Mouse (Mus musculus) limb, embryonic 11.5 days (tissue): ENCODE measurements around the gene Tlr13. TPM values are rescaled to one million over a fixed set of nuclear protein-coding genes. Genes with fewer than 3 reads are reported as not detected.

ENCODE experiments used
- ATAC-seq: fragments of 200-750 bp; cut with Nextera tagmentation; 2 replicates; pipeline ENCODE4 v1.8.0; 2017; ENCODE audit warnings: low read depth; ENCODE audit not compliant: insufficient number of reproducible peaks, low FRiP score, low TSS enrichment
- DNase-seq: peaks from one replicate; pipeline ENCODE4 v3.0.0-alpha.2; 2015; ENCODE audit warnings: low spot score
- H3K27ac ChIP-seq: fragments of 300-500 bp; sonication (generic); replicated peaks from 2 replicates; pipeline ENCODE4 v1.5.1; 2014; ENCODE audit warnings: low read depth, mild to moderate bottlenecking, low read length
- H3K27me3 ChIP-seq: fragments of 300-500 bp; sonication (generic); 2 replicates; pipeline ENCODE4 v1.6.1; 2014; ENCODE audit warnings: mild to moderate bottlenecking, low read length, mixed read lengths; ENCODE audit not compliant: control insufficient read depth, insufficient read depth
- H3K36me3 ChIP-seq: fragments of 300-500 bp; sonication (generic); 2 replicates; pipeline ENCODE4 v1.6.1; 2014; ENCODE audit warnings: mild to moderate bottlenecking, low read length, moderate library complexity, mixed read lengths; ENCODE audit not compliant: control insufficient read depth, insufficient read depth
- H3K4me1 ChIP-seq: fragments of 300-500 bp; sonication (generic); 2 replicates; pipeline ENCODE4 v1.6.1; 2014; ENCODE audit warnings: low read length, mixed read lengths; ENCODE audit not compliant: control insufficient read depth, insufficient read depth
- H3K4me2 ChIP-seq: fragments of 300-500 bp; sonication (generic); 2 replicates; pipeline ENCODE4 v1.6.1; 2014; ENCODE audit warnings: low read depth, mild to moderate bottlenecking, moderate library complexity; ENCODE audit not compliant: severe bottlenecking
- H3K4me3 ChIP-seq: fragments of 300-500 bp; sonication (generic); 2 replicates; pipeline ENCODE4 v1.5.1; 2014; ENCODE audit warnings: low read depth, low read length
- H3K9ac ChIP-seq: fragments of 300-500 bp; sonication (generic); 2 replicates; pipeline ENCODE4 v1.6.1; 2014; ENCODE audit warnings: mild to moderate bottlenecking, low read length
- H3K9me3 ChIP-seq: fragments of 300-500 bp; sonication (generic); 2 replicates; pipeline ENCODE4 v1.6.1; 2016; ENCODE audit warnings: low read length; ENCODE audit not compliant: control insufficient read depth
- WGBS: fragments of 180-500 bp; shearing (Covaris S2); extraction: QIAGEN DNeasy Blood & Tissue Kit; methylation state at CpG from one replicate; pipeline ENCODE4 v1.1.7; 2014; 5-methylcytosine and 5-hydroxymethylcytosine counted together
- polyA plus RNA-seq: library from polyadenylated mRNA; unstranded; fragments of >200 nt; fragmentation: Nextera tagmentation; extraction: Ambion mirVana; gene quantifications from 2 replicates; pipeline ENCODE4 v1.2.1, GENCODE M21; 2014

The Tlr13 gene
- polyA plus RNA-seq = 0.14 and 0.19 TPM in 2 replicates

- Histone ChIP-seq H3K4me1 (no peaks in the 10 kb centered on the region), H3K27ac (no peak within 1 kb of the TSS), H3K27me3 (no peaks in the 10 kb centered on the region), H3K4me3 (no peak within 1 kb of the TSS), H3K36me3 (no peaks in the 10 kb centered on the region), H3K9ac (no peak within 1 kb of the TSS), H3K4me2 (no peak within 1 kb of the TSS), H3K9me3 (no peaks in the 10 kb centered on the region)
- ATAC-seq (no peak), DNase-seq (no peak)
- WGBS = 89% methylated on average over 6 of the region's 6 CpGs
These were observed at the start of gene Tlr13 for GRCm38 (mm10) chrX:106142936-106143335. Gene Tlr13 (plus strand): TSS chrX:106143204.

DNA sequence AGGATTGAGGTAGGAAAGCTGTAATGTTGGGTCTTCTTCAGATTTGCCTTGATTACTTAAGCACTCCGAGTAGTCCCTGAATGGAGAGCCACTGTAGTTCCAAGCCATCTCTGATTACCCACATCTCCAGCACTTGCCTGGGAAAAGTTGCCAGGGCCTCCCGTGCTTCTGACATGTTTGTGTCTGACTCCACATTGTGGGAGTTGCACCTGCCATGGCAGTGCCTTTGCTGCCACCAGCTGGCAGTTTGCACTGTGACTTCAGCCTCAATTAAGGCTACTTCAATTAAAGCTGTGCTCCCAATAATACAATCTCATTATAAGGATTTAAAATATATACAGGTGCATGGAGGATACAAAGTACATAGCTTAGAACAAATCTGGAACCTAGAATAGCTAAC is 37.5 kb upstream of the Tlr13 start:
- no peak overlapping the region for H3K27ac ChIP-seq
- no peaks in the 10 kb centered on the region for H3K36me3 ChIP-seq
- ATAC-seq (no peak), DNase-seq (no peak)
- H3K27me3 ChIP-seq = no peaks in the 10 kb centered on the region
- no peak overlapping the region for H3K9ac ChIP-seq
- no peak overlapping the region for H3K4me2 ChIP-seq
- no peak overlapping the region for H3K4me3 ChIP-seq
- H3K4me1 ChIP-seq = no peaks in the 10 kb centered on the region
- H3K9me3 ChIP-seq = no peaks in the 10 kb centered on the region
- 67% methylated on average over 2 of the region's 2 CpGs for WGBS

DNA sequence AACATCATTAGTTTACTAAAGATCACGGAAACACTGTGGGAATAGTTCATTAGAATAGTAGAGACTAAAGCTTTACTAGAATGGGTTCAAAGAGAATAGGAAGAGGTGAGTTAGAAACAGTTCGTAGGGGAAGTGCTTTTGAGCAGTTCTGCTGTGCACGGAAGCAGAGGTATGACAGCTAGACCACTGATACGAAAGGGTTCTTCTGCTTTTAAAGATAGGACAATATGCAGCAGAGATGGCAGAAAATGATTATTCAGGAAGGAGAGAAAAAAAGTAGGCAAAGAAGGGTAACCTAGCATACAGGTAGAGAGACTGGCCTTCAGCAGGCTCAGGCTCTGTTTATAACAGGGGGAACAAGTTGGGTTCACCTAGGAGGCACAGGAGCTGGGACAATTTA is 29.1 kb upstream of the Tlr13 start:
- Histone ChIP-seq H3K4me3 (no peak overlapping the region), H3K36me3 (no peaks in the 10 kb centered on the region), H3K9me3 (no peaks in the 10 kb centered on the region), H3K9ac (no peak overlapping the region), H3K27ac (no peak overlapping the region), H3K4me1 (no peaks in the 10 kb centered on the region), H3K27me3 (0 out of 2 replicates have a peak, but pooled peaks cover 2% of the 10 kb centered on the region), H3K4me2 (no peak overlapping the region)
- DNase-seq (no peak), ATAC-seq (no peak)
- WGBS = 93% methylated on average over 4 of the region's 4 CpGs

GRCm38 (mm10) chrX:106114674-106115073 is 28.3 kb upstream of the Tlr13 start:
- 97% methylated on average over 1 of the region's 1 CpGs for WGBS

DNA sequence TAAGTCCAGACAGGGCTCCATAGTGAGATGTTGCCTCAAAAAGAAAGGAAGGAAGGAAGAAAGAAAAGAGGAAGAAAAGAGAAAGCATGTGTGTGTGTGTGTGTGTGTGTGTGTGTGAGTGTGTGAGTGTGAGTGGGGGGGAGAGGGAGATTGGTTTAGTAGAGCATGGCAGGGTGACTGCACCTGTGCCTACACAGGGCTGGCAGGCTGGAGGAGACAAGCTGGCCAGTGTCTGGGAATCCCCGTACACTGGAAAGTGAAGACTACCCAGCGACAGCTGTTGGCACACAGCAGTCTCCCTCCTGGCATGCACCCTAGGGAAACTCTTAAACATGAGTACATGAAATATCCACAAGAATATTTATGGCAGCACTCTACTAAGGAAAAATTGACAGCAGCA is 20.2 kb upstream of the Tlr13 start:
- Histone ChIP-seq H3K4me1 (no peaks in the 10 kb centered on the region), H3K27ac (no peak overlapping the region), H3K9ac (no peak overlapping the region), H3K4me3 (no peak overlapping the region), H3K9me3 (no peaks in the 10 kb centered on the region), H3K36me3 (peaks cover 2% of the 10 kb centered on the region; the same call in 1 of the 2 replicates), H3K27me3 (no peaks in the 10 kb centered on the region; the same call in 1 of the 2 replicates), H3K4me2 (no peak overlapping the region)
- 96% methylated on average over 2 of the region's 2 CpGs for WGBS
- ATAC-seq = no peak
- no peak for DNase-seq

More at GRCm38 (mm10) chrX:106114674-106115073, 28.3 kb upstream of the Tlr13 start:
- ATAC-seq = no peak
- no peaks in the 10 kb centered on the region for H3K4me1 ChIP-seq
- H3K4me2 ChIP-seq = no peak overlapping the region
- 0 out of 2 replicates have a peak, but pooled peaks cover 2% of the 10 kb centered on the region for H3K27me3 ChIP-seq
- DNase-seq = no peak
- H3K27ac ChIP-seq = no peak overlapping the region
- H3K9ac ChIP-seq = no peak overlapping the region
- H3K9me3 ChIP-seq = no peaks in the 10 kb centered on the region
- no peak overlapping the region for H3K4me3 ChIP-seq
- no peaks in the 10 kb centered on the region for H3K36me3 ChIP-seq

DNA sequence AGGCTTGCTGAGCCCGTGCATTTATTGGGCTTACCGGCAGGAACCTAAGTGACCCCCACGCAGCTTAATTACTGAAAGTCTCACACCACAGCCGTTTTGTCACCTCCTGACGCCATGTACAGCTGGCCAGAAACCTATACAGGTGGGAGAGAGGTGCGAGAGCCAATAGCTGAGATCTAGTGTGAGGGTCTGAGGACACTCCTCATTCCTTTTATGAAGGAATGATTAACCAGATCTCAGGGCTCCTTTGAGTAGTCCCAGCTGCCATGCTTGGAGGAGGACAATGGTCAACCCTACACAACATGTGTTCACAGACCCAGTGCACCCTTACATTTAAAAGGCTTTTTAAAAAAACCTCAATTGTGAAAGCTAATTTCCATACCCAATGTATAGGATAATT is 14.7 kb upstream of the Tlr13 start:
- ATAC-seq (no peak), DNase-seq (no peak)
- no peaks in the 10 kb centered on the region; the same call in 1 of the 2 replicates for H3K27me3 ChIP-seq
- H3K27ac ChIP-seq = no peak overlapping the region
- 69% methylated on average over 6 of the region's 6 CpGs for WGBS
- no peak overlapping the region for H3K4me2 ChIP-seq
- H3K9me3 ChIP-seq = no peaks in the 10 kb centered on the region
- no peak overlapping the region for H3K4me3 ChIP-seq
- H3K9ac ChIP-seq = no peak overlapping the region
- H3K36me3 ChIP-seq = no peaks in the 10 kb centered on the region
- no peaks in the 10 kb centered on the region for H3K4me1 ChIP-seq

DNA sequence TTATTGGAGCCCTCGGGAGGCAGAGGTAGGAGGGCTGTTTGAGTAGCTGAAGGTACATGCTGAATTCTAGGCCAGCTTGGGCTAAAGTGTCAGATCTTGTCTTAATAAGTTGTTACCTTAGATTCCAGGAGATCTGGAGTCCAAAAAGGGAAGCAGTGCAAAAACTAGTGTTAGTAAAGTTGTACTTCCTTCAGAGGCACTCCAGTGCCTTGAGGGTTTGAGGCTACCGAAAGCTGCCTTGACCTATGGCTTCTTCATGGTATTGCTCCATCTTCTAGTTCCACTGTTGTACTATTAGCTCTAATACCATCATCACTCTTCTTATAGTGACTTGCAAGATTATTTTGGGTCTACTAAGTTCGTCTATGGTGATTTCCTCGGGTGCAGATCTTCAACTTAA is 13.1 kb upstream of the Tlr13 start:
- 91% methylated on average over 4 of the region's 4 CpGs for WGBS
- no peak overlapping the region for H3K9ac ChIP-seq
- DNase-seq (no peak), ATAC-seq (no peak)
- no peaks in the 10 kb centered on the region for H3K36me3 ChIP-seq
- H3K27me3 ChIP-seq = no peaks in the 10 kb centered on the region; the same call in 1 of the 2 replicates
- no peaks in the 10 kb centered on the region for H3K4me1 ChIP-seq
- no peak overlapping the region for H3K4me3 ChIP-seq
- no peaks in the 10 kb centered on the region for H3K9me3 ChIP-seq
- H3K27ac ChIP-seq = no peak overlapping the region
- H3K4me2 ChIP-seq = no peak overlapping the region

DNA sequence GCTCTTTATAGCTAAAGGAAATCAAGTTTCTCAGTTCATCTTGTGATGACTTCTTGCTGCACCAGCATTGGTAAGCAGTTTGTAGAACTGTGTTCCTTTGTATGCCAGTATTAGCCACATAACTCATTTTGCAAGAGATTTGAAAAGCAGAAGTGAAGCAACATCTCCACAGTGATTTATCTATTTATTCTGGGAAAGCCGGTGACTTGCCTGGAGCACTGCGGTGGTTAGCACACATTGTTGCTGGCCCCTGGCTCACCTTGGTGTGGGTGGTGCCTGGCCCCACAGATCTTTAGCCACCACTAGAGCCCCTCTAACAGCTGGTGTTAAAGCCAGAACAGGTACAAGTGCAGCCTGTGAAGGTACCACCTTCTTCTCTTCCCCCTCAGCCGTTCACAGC is 8.1 kb upstream of the Tlr13 start:
- H3K9me3 ChIP-seq = no peaks in the 10 kb centered on the region
- 81% methylated on average over 3 of the region's 3 CpGs for WGBS
- no peak overlapping the region for H3K27ac ChIP-seq
- H3K4me2 ChIP-seq = no peak overlapping the region
- H3K4me1 ChIP-seq = no peaks in the 10 kb centered on the region
- no peaks in the 10 kb centered on the region for H3K36me3 ChIP-seq
- DNase-seq = no peak
- H3K9ac ChIP-seq = no peak overlapping the region
- H3K27me3 ChIP-seq = no peaks in the 10 kb centered on the region
- no peak overlapping the region for H3K4me3 ChIP-seq
- no peak for ATAC-seq

- WGBS = 82% methylated on average over 4 of the region's 4 CpGs
- Histone ChIP-seq H3K9me3 (no peaks in the 10 kb centered on the region), H3K4me1 (no peaks in the 10 kb centered on the region), H3K27me3 (no peaks in the 10 kb centered on the region), H3K27ac (no peak overlapping the region), H3K4me2 (no peak overlapping the region), H3K36me3 (no peaks in the 10 kb centered on the region), H3K9ac (no peak overlapping the region), H3K4me3 (no peak overlapping the region)
- DNase-seq (no peak), ATAC-seq (no peak)
These were observed 7.5 kb upstream of the Tlr13 start for GRCm38 (mm10) chrX:106135484-106135883.
